Comparison of ENCODE assay signal across 10 mouse cellular contexts in the genomic region with DNA sequence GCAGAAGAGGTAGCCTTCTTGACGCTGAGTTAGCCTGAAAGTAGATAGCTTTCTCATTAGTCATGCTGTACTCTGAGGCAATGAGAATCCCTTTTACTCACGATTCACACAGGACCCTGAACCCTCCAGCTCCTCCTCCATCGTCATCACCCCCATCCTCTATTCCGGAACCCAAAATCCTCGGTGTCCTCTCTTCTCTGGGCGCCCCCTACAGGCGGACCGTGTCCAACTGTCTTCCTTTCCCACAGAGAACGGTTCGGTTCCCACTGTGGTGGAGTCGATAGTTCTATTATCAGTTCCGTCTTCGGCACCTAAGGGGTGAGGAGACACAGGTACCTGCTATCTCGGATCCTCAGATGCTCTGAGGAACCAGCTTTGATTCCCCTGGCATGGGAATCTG.
A peak's percentile ranks its signal among the peaks of the same experiment; 100 is the strongest.
DNase-seq lines count a peak whose midpoint lies in the region; ATAC-seq and TF ChIP-seq lines count a peak whose summit lies in the region.
"Had no signal": no experiment of that assay in that cellular context is flagged by ENCODE, and none has a peak within 500 bp of the region (broad histone marks: within the 10 kb centered on the region; RNA-seq: fewer than 3 reads in every experiment).

No protein-coding gene starts in this region.

- TF ChIP-seq CTCF in testis, adult 2 months (IDR thresholded peaks at IDR 0.05; ENCODE audit: control insufficient read depth, insufficient read depth, insufficient replicate concordance, low read depth, low read length) = peak; percentile 38; the same call in 1 of the 2 replicates

- TF ChIP-seq POLR2A in testis, adult 2 months (IDR thresholded peaks at IDR 0.05; ENCODE audit: control insufficient read depth, low read depth, low read length) = no peak

- ATAC-seq in megakaryocyte progenitor cell, adult 5-6 weeks (replicated peaks; ENCODE audit: poor library complexity) = peak; percentile 84

- no peaks in the 10 kb centered on the region for H3K27me3 ChIP-seq in testis, adult 2 months (ENCODE audit: control insufficient read depth, insufficient read depth, low read length)
- H3K27me3 ChIP-seq: heart, embryonic 13.5 days; neural tube, embryonic 13.5 days had no signal

- H3K36me3 ChIP-seq in testis, adult 2 months (ENCODE audit: control insufficient read depth, insufficient read depth, low read length) = no peaks in the 10 kb centered on the region
- H3K36me3 ChIP-seq: heart, embryonic 13.5 days; neural tube, embryonic 13.5 days had no signal

- H3K4me3 ChIP-seq in testis, adult 2 months (ENCODE audit: control insufficient read depth, low read depth, low read length) = peak overlapping the region; percentile 68
- H3K4me3 ChIP-seq: heart, embryonic 13.5 days; neural tube, embryonic 13.5 days had no signal

- H3K27ac ChIP-seq in testis, adult 2 months (ENCODE audit: control insufficient read depth, insufficient read depth, low read depth, low read length) = no peak overlapping the region
- H3K27ac ChIP-seq: heart, embryonic 13.5 days; neural tube, embryonic 13.5 days had no signal

- no peak for DNase-seq in testis, postnatal 14 days (ENCODE audit: low spot score)
- peak; percentile 51 for DNase-seq in ZHBTc4 (ENCODE audit: low read depth, low spot score)
- DNase-seq in right cerebral cortex, postnatal 4 days = no peak
- no peak for DNase-seq in adrenal gland, postnatal 14 days
- DNase-seq in embryo, embryonic 10 days (ENCODE audit: low spot score) = no peak
- DNase-seq: kidney, adult 9 months had no signal

- peaks cover 7% of the 10 kb centered on the region for H3K4me1 ChIP-seq in testis, adult 2 months (ENCODE audit: control insufficient read depth, insufficient read depth, low read length)
- H3K4me1 ChIP-seq: heart, embryonic 13.5 days; neural tube, embryonic 13.5 days had no signal
